Mouse (Mus musculus) lung, postnatal 4 days (tissue): ENCODE measurements around the gene Rpl6.

ENCODE experiments used
- DNase-seq, 2 experiments: peaks; one replicate each; pipeline ENCODE4 v3.0.0; 2021

Gene Rpl6

GRCm38 (mm10) chr5:121204132-121205089 is at the start of gene Rpl6:
Rpl6 (plus strand) TSS chr5:121204481.
- DNase-seq = peak; percentile 82 to 85

GRCm38 (mm10) chr5:121156121-121156520 is 48.2 kb upstream of the Rpl6 start:
- no peak for DNase-seq

- DNase-seq = no peak
Measured at GRCm38 (mm10) chr5:121157017-121157416, 47.3 kb upstream of the Rpl6 start.

- DNase-seq = no peak
Measured at GRCm38 (mm10) chr5:121157489-121157888, 46.8 kb upstream of the Rpl6 start.

- no peak for DNase-seq
Measured at GRCm38 (mm10) chr5:121158966-121159365, 45.3 kb upstream of the Rpl6 start.

GRCm38 (mm10) chr5:121162285-121162684 is 42.0 kb upstream of the Rpl6 start:
- DNase-seq = no peak

- no peak for DNase-seq
Measured at GRCm38 (mm10) chr5:121162923-121163322, 41.4 kb upstream of the Rpl6 start.

- DNase-seq = no peak
Measured at GRCm38 (mm10) chr5:121166884-121167283, 37.4 kb upstream of the Rpl6 start.

- DNase-seq = no peak
Measured at GRCm38 (mm10) chr5:121169588-121169987, 34.7 kb upstream of the Rpl6 start.

GRCm38 (mm10) chr5:121172835-121173234 is 31.4 kb upstream of the Rpl6 start:
- no peak for DNase-seq

- no peak for DNase-seq
Measured at GRCm38 (mm10) chr5:121179077-121179857, 25.0 kb upstream of the Rpl6 start.

GRCm38 (mm10) chr5:121183269-121183668 is 21.0 kb upstream of the Rpl6 start:
- DNase-seq = no peak

GRCm38 (mm10) chr5:121184375-121184774 is 19.9 kb upstream of the Rpl6 start:
- no peak for DNase-seq

GRCm38 (mm10) chr5:121184945-121185551 is 19.2 kb upstream of the Rpl6 start:
- DNase-seq = no peak

- no peak for DNase-seq
Measured at GRCm38 (mm10) chr5:121187580-121188001, 16.7 kb upstream of the Rpl6 start.

- no peak for DNase-seq
Measured at GRCm38 (mm10) chr5:121188265-121188664, 16.0 kb upstream of the Rpl6 start.

GRCm38 (mm10) chr5:121189182-121189581 is 15.1 kb upstream of the Rpl6 start:
- DNase-seq = no peak

- no peak for DNase-seq
Measured at GRCm38 (mm10) chr5:121190210-121190835, 14.0 kb upstream of the Rpl6 start.

GRCm38 (mm10) chr5:121190836-121191583 is 13.3 kb upstream of the Rpl6 start, which contains the start of gene Ptpn11:
Ptpn11 (minus strand) TSS chr5:121191397.
- peak; percentile 91 to 92 for DNase-seq

- no peak for DNase-seq
Measured at GRCm38 (mm10) chr5:121191584-121191906, 12.7 kb upstream of the Rpl6 start.

GRCm38 (mm10) chr5:121194173-121194572 is 10.1 kb upstream of the Rpl6 start:
- DNase-seq = no peak

- DNase-seq = no peak
Measured at GRCm38 (mm10) chr5:121196764-121197163, 7.5 kb upstream of the Rpl6 start.
